Mouse (Mus musculus): Measurements from ENCODE around the gene Tsfm. TPM values are rescaled to one million over a fixed set of nuclear protein-coding genes. Genes with fewer than 3 reads are reported as not detected.

The Tsfm gene
- total and polyA plus RNA-seq, 3 experiments, result 53.0 to 88.9 (median 78.0) TPM

DNA sequence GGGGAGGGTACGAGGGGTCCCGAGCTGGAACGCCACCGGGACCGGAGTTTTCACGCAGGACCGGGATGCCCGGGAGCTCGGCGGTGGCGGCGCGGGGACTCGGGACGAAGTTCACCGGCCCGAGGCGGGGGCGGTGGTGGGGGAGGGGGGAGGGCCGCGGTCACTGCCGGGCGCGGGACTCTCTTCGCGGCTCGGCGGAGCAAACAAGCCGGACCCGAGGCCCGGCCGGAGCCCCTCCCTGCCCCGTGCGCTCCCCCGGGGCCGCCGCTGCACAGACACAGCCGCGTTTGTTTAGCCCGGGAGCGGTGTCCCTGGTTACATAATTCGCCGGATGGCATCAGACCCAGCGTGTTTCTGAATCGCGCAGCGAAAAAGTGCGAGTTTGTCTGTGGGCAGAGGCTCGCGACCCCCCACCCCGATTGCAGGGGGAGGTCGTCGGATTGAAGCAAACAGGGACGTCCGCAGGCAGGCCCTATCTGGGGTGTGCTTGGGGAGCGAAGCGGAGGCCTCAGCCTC is 50.9 kb downstream of the Tsfm start:
- TF ChIP-seq NRF1 (IDR thresholded peaks at IDR 0.05; ENCODE audit: low read depth, low read length) (no peak), MYC (IDR thresholded peaks at IDR 0.05; ENCODE audit: low read depth, low read length) (no peak), MAFK (IDR thresholded peaks at IDR 0.05; ENCODE audit: insufficient replicate concordance, low read length) (no peak), E2F4 (IDR thresholded peaks at IDR 0.05; ENCODE audit: insufficient replicate concordance, low read depth, low read length) (no peak), POLR2A (IDR thresholded peaks at IDR 0.05; ENCODE audit: low read depth, low read length) (no peak), MXI1 (IDR thresholded peaks at IDR 0.05; ENCODE audit: low read depth, low read length) (no peak), ETS1 (conservative IDR thresholded peaks at IDR 0.05; ENCODE audit: low read depth, low read length) (no peak), SMC3 (IDR thresholded peaks at IDR 0.05; ENCODE audit: low read depth, low read length) (no peak), USF2 (conservative IDR thresholded peaks at IDR 0.05; ENCODE audit: low read depth, low read length) (no peak), ZC3H11A (IDR thresholded peaks at IDR 0.05; ENCODE audit: low read depth, low read length) (no peak), MAX (IDR thresholded peaks at IDR 0.05; ENCODE audit: low read length) (no peak), ZMIZ1 (IDR thresholded peaks at IDR 0.05; ENCODE audit: low read depth, low read length) (no peak), USF1 (IDR thresholded peaks at IDR 0.05; ENCODE audit: low read depth, low read length) (no peak), JUN (IDR thresholded peaks at IDR 0.05; ENCODE audit: insufficient read depth, low read depth, low read length) (no peak), ELF1 (IDR thresholded peaks at IDR 0.05; ENCODE audit: low read depth, low read length) (no peak), ZNF384 (IDR thresholded peaks at IDR 0.05; ENCODE audit: low read depth, low read length) (no peak), EP300 (IDR thresholded peaks at IDR 0.05; ENCODE audit: low read length) (no peak)
- no peaks in the 10 kb centered on the region for H3K9me3 ChIP-seq (replicated peaks; ENCODE audit: low read length)
- peaks cover 22% of the 10 kb centered on the region for H3K27me3 ChIP-seq (replicated peaks)
- peaks cover 3 to 17% of the 10 kb centered on the region in 2 experiments for H3K36me3 ChIP-seq (replicated peaks in 1 of 2; ENCODE audit: control insufficient read depth in 1 of 2, insufficient read depth in 1 of 2, low read length in 1 of 2)
- peak overlapping the region; percentile 64 to 82 (median 80) for H3K4me3 ChIP-seq (replicated peaks in 1 of 3; ENCODE audit: low read depth in 2 of 3, low read length in 2 of 3, poor library complexity in 1 of 3)
- peaks cover 23% of the 10 kb centered on the region for H3K79me2 ChIP-seq (replicated peaks; ENCODE audit: control insufficient read depth, extremely low read depth, insufficient read depth, poor library complexity, severe bottlenecking)
- H3K9ac ChIP-seq (ENCODE audit: insufficient read depth, low read depth), result peak overlapping the region; percentile 83
- H3K4me2 ChIP-seq (ENCODE audit: insufficient read depth, low read depth, poor library complexity, severe bottlenecking), result peak overlapping the region; percentile 69
- DNase-seq (ENCODE audit: extremely low read depth), result no peak
- in situ Hi-C loops (cut with MboI; ENCODE audit: low pct_ligation_motif_present, low pct_unique_long_range_greater_than_20kb, low sequenced_read_pairs) (no loop called here), dilution Hi-C loops (cut with MboI; ENCODE audit: extremely low pct_ligation_motif_present, extremely low pct_unique_long_range_greater_than_20kb, low sequenced_read_pairs) (no loop called here)
- peaks cover 12 to 38% of the 10 kb centered on the region in 2 experiments for H3K4me1 ChIP-seq (ENCODE audit: control insufficient read depth in 1 of 2, insufficient read depth in 2 of 2)
- H3K27ac ChIP-seq (ENCODE audit: insufficient read depth, low read depth), result no peak overlapping the region

DNA sequence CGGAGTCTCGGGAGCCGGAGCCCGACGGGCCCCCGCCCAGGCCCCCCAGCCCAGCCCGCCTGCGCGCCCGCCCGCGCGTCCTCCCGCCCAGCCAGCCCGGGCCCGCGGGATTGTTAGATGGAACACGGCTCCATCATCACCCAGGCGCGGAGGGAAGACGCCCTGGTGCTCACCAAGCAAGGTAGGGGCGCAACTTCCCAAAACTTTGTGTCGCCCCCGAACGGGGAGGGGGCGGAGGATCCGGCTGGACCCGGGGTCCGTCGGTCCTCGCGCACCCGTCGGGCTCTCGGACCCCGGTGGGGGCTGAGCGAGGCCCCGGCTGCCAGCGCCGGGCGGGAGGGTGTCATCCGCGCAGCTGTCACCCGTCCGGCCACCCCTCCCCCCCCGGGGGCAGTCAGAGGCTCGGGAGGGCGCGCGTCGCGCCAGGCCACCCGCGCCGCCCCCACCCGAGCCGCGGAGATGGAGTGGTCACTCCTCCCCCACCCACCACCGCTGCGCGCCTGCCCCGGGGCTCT is 51.5 kb downstream of the Tsfm start:
- peaks cover 3 to 15% of the 10 kb centered on the region in 2 experiments for H3K36me3 ChIP-seq (replicated peaks in 1 of 2; ENCODE audit: control insufficient read depth in 1 of 2, insufficient read depth in 1 of 2, low read length in 1 of 2)
- in situ Hi-C loops (cut with MboI; ENCODE audit: low pct_ligation_motif_present, low pct_unique_long_range_greater_than_20kb, low sequenced_read_pairs), result no loop called here
- H3K27me3 ChIP-seq (replicated peaks), result peaks cover 25% of the 10 kb centered on the region
- H3K4me2 ChIP-seq (ENCODE audit: insufficient read depth, low read depth, poor library complexity, severe bottlenecking), result peak overlapping the region; percentile 69; the same call in 1 of the 2 replicates
- no peak overlapping the region; the same call in 1 of the 2 replicates for H3K27ac ChIP-seq (ENCODE audit: insufficient read depth, low read depth)
- peaks cover 23% of the 10 kb centered on the region for H3K79me2 ChIP-seq (replicated peaks; ENCODE audit: control insufficient read depth, extremely low read depth, insufficient read depth, poor library complexity, severe bottlenecking)
- TF ChIP-seq ZC3H11A (IDR thresholded peaks at IDR 0.05; ENCODE audit: low read depth, low read length) (no peak), MAFK (IDR thresholded peaks at IDR 0.05; ENCODE audit: insufficient replicate concordance, low read length) (no peak), USF2 (conservative IDR thresholded peaks at IDR 0.05; ENCODE audit: low read depth, low read length) (no peak), SIN3A (IDR thresholded peaks at IDR 0.05; ENCODE audit: low read length) (peak; percentile 6; the same call in 1 of the 2 replicates), POLR2A (IDR thresholded peaks at IDR 0.05; ENCODE audit: low read depth, low read length) (peak; percentile 20; the same call in 1 of the 2 replicates), CHD2 (IDR thresholded peaks at IDR 0.05; ENCODE audit: low read length) (0 out of 2 replicates have a peak, but pooled peaks have one; percentile 24), JUND (conservative IDR thresholded peaks at IDR 0.05; ENCODE audit: low read depth, low read length) (no peak)
- H3K9ac ChIP-seq (ENCODE audit: insufficient read depth, low read depth), result peak overlapping the region; percentile 83
- no peak for DNase-seq (ENCODE audit: extremely low read depth)
- no peaks in the 10 kb centered on the region for H3K9me3 ChIP-seq (replicated peaks; ENCODE audit: low read length)
- dilution Hi-C loops (cut with MboI; ENCODE audit: extremely low pct_ligation_motif_present, extremely low pct_unique_long_range_greater_than_20kb, low sequenced_read_pairs), result no loop called here
- peak overlapping the region; percentile 64 to 82 (median 80) for H3K4me3 ChIP-seq (replicated peaks in 1 of 3; ENCODE audit: low read depth in 2 of 3, low read length in 2 of 3, poor library complexity in 1 of 3)
- H3K4me1 ChIP-seq (ENCODE audit: control insufficient read depth in 1 of 2, insufficient read depth in 2 of 2), result peaks cover 10 to 33% of the 10 kb centered on the region in 2 experiments

All from CH12.LX (cell line).